Mouse (Mus musculus) kidney, embryonic 15.5 days (tissue): ENCODE measurements around the gene Zbed4. TPM values are rescaled to one million over a fixed set of nuclear protein-coding genes. Genes with fewer than 3 reads are reported as not detected.
"Not testable (repeated sequence)": the region's sequence is repeated elsewhere in the genome, so short reads cannot be mapped to it uniquely, and the experiment has no call there.

Experiments
- ATAC-seq: fragments of 200-750 bp; cut with Nextera tagmentation; replicated peaks from 2 replicates; pipeline ENCODE4 v1.8.0; 2017; ENCODE audit warnings: moderate TSS enrichment; ENCODE audit not compliant: low FRiP score
- H3K27ac ChIP-seq: fragments of 300-500 bp; sonication (generic); 2 replicates; pipeline ENCODE4 v1.5.1; 2015; ENCODE audit warnings: mild to moderate bottlenecking, inconsistent platforms
- H3K27me3 ChIP-seq: fragments of 300-500 bp; sonication (generic); 2 replicates; pipeline ENCODE4 v1.6.1; 2015; ENCODE audit warnings: inconsistent platforms
- H3K36me3 ChIP-seq: fragments of 300-500 bp; sonication (generic); 2 replicates; pipeline ENCODE4 v1.6.1; 2015; ENCODE audit warnings: inconsistent platforms
- H3K4me1 ChIP-seq: fragments of 300-500 bp; sonication (generic); 2 replicates; pipeline ENCODE4 v1.6.1; 2015; ENCODE audit warnings: inconsistent platforms
- H3K4me2 ChIP-seq: fragments of 300-500 bp; sonication (generic); 2 replicates; pipeline ENCODE4 v1.6.1; 2015; ENCODE audit warnings: moderate library complexity, mild to moderate bottlenecking, inconsistent platforms
- H3K4me3 ChIP-seq: fragments of 300-500 bp; sonication (generic); replicated peaks from 2 replicates; pipeline ENCODE4 v1.5.1; 2015; ENCODE audit warnings: mild to moderate bottlenecking, inconsistent platforms
- H3K9ac ChIP-seq: fragments of 300-500 bp; sonication (generic); 2 replicates; pipeline ENCODE4 v1.6.1; 2015; ENCODE audit warnings: mild to moderate bottlenecking, inconsistent platforms
- H3K9me3 ChIP-seq: fragments of 300-500 bp; sonication (generic); replicated peaks from 2 replicates; pipeline ENCODE4 v1.6.1; 2016; ENCODE audit warnings: inconsistent platforms
- WGBS: fragments of 180-500 bp; shearing (Covaris S2); methylation state at CpG from one replicate; pipeline ENCODE4 v1.1.7; 2015; ENCODE audit warnings: mixed read lengths; 5-methylcytosine and 5-hydroxymethylcytosine counted together
- polyA plus RNA-seq: library from polyadenylated mRNA; unstranded; fragments of >200 nt; fragmentation: Nextera tagmentation; extraction: Ambion mirVana; gene quantifications from 2 replicates; pipeline ENCODE4 v1.2.1, GENCODE M21; 2015

Zbed4 gene
- polyA plus RNA-seq, 1 experiment from 2014 or later, result 19.6 TPM

DNA sequence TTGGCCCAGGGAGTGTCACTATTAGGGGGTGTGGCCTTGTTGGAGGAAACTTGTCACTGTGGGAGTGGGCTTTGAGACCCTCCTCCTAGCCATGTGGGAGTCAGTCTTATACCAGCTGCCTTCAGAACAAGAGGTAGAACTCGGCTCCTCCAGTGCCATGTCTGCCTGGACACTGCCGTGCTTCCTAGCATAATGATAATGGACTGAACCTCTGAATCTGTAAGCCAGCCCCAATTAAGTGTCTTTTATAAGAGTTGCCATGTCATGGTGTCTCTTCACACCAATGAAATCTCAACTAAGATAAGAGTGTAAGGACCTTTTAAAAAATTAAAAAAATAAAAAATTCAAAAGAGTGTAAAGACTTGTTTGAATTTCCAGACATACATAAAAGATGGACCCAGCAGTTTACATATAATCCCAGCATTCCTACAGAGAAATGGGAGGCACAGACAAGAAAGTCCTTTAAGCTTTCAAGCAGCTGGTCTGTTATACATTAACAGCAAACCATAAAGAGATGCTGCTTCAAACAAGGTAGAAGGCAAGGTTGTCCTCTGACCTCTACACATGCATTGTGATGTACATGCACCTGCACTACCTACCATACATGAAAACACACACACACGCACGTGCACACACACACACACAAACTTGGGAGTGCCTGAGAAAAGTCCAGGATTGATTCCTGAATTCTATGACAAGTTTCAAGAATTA is 40.8 kb downstream of the Zbed4 start:
- H3K4me2 ChIP-seq, result no peak overlapping the region
- WGBS, result 81% methylated on average over 4 of the region's 4 CpGs
- ATAC-seq, result no peak
- peaks cover 4% of the 10 kb centered on the region; the same call in 1 of the 2 replicates for H3K36me3 ChIP-seq
- H3K4me1 ChIP-seq, result no peaks in the 10 kb centered on the region
- H3K27ac ChIP-seq, result no peak overlapping the region
- no peak overlapping the region for H3K9ac ChIP-seq
- H3K27me3 ChIP-seq, result no peaks in the 10 kb centered on the region
- no peak overlapping the region for H3K4me3 ChIP-seq
- no peaks in the 10 kb centered on the region for H3K9me3 ChIP-seq

DNA sequence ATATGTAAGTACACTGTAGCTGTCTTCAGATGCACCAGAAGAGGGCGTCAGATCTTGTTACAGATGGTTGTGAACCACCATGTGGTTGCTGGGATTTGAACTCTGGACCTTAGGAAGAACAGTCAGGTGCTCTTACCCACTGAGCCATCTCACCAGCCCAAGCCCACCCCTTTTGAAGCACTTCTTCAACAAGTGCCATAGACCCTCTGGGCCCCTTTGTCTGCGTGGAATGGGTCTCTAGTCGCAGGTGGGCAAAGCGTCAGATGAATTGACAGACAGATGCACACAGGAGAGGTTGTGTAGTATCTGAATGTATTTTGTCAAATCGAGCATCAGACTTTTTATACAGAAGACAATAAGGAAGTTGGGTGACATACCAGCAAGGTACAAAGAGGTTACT is 43.3 kb downstream of the Zbed4 start:
- H3K27me3 ChIP-seq, H3K36me3 ChIP-seq, H3K9ac ChIP-seq, ATAC-seq, H3K4me1 ChIP-seq, H3K27ac ChIP-seq, H3K4me3 ChIP-seq, H3K4me2 ChIP-seq, H3K9me3 ChIP-seq: not testable (repeated sequence)
- 88% methylated on average over 5 of the region's 5 CpGs for WGBS

DNA sequence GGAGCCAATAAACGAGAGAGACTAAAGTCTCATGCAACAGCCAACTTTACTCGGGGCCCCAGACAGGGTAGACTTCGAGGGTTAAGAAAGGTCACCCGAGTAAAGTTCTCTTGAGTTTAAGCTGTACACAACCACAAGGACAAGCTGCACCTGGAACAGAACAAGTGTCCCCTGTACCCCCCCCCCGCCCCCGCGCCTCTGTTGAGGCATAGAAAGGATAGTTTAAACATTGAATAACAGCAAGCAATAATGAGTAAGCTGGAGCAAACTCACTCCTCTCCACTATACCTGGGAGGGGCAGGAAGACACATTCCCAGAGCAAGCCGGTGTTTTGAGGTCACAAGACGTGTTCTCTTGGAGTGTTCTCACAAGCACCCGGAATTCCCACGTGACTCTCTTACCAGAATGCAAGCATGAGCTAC is 48.5 kb downstream of the Zbed4 start:
- Histone ChIP-seq H3K9ac (no peak overlapping the region), H3K4me1 (no peaks in the 10 kb centered on the region), H3K9me3 (no peaks in the 10 kb centered on the region), H3K27me3 (no peaks in the 10 kb centered on the region), H3K36me3 (peaks cover 10% of the 10 kb centered on the region), H3K4me3 (no peak overlapping the region), H3K27ac (0 out of 2 replicates have a peak overlapping the region, but pooled peaks have one; percentile 25), H3K4me2 (no peak overlapping the region)
- WGBS, result 79% methylated on average over 11 of the region's 11 CpGs
- ATAC-seq, result peak; percentile 71

DNA sequence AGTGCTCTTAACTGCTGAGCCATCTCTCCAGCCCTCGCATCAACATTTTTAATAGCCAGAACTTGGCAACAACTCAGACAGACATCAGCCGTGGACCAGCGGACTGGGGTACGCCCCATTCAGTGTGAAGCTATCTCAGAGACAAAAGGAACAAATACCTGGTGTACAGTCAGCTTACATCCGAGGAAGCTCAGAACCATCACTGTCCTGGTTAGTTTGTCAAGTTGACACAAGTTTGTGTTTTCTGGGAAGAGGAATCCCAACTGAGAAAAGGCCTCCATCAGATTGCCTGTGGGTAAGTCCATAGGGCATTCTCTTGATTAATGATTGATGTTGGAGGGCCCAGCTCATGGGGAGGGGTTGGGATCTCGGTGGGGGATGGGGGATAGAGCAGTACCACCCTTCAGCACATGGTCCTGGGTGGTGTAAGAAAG is 49.5 kb downstream of the Zbed4 start:
- no peak overlapping the region for H3K4me2 ChIP-seq
- no peak overlapping the region for H3K9ac ChIP-seq
- 76% methylated on average over 6 of the region's 6 CpGs for WGBS

DNA sequence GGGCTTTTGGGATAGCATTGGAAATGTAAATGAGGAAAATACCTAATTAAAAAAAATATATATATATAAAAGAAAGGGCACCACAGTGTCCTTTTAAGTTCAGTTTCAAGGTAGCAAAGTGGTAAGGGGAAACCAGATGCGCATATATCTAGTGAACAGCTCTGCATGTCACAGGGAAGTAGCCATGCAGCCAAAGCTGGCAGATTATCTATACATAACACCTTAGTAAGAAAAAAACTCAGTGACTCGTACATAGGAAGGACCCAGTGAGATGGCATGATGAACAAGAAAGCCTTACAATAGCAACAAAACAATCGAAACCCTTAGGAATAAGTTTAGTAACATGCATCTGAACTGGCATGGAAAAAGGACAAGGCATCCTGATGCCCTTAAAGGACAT is 50.4 kb downstream of the Zbed4 start:
- H3K27ac ChIP-seq, result no peak overlapping the region
- 88% methylated on average over 3 of the region's 3 CpGs for WGBS
- peaks cover 27% of the 10 kb centered on the region for H3K36me3 ChIP-seq
- no peaks in the 10 kb centered on the region for H3K9me3 ChIP-seq
- no peaks in the 10 kb centered on the region for H3K27me3 ChIP-seq
- H3K9ac ChIP-seq, result no peak overlapping the region
- no peak for ATAC-seq
- H3K4me1 ChIP-seq, result no peaks in the 10 kb centered on the region
- no peak overlapping the region for H3K4me3 ChIP-seq
- H3K4me2 ChIP-seq, result no peak overlapping the region

More for the DNA sequence above, 49.5 kb downstream of the Zbed4 start:
- peak; percentile 52; the same call in 1 of the 2 replicates for ATAC-seq
- Histone ChIP-seq H3K36me3 (peaks cover 20% of the 10 kb centered on the region), H3K27me3 (no peaks in the 10 kb centered on the region), H3K4me1 (no peaks in the 10 kb centered on the region), H3K27ac (peak overlapping the region; percentile 25; the same call in 1 of the 2 replicates), H3K4me3 (no peak overlapping the region), H3K9me3 (no peaks in the 10 kb centered on the region)

DNA sequence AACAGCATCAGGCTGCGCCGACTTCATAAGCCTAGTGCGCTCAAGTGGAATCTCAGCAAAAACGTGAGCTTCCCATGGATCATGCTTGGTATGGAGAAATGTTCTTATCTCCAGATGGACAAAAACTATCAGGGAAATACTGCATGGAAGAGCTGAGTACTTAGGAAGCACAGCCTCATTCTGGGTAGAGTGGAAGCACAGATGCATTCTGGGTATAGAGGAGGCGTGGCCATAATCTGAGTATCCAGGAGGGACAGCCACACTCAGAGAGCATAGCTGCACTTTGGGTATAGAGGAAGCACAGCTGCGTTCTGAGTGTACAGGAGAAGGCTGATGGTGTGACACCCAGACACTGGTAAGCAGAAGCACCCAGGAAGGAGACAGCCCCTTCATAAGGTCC is 50.9 kb downstream of the Zbed4 start:
- WGBS, result 93% methylated on average over 6 of the region's 6 CpGs
- H3K27me3 ChIP-seq, result no peaks in the 10 kb centered on the region
- H3K4me1 ChIP-seq, result no peaks in the 10 kb centered on the region
- ATAC-seq, result no peak
- no peak overlapping the region for H3K4me2 ChIP-seq
- no peaks in the 10 kb centered on the region for H3K9me3 ChIP-seq
- no peak overlapping the region for H3K27ac ChIP-seq
- H3K36me3 ChIP-seq, result peaks cover 31% of the 10 kb centered on the region
- no peak overlapping the region for H3K9ac ChIP-seq
- no peak overlapping the region for H3K4me3 ChIP-seq

DNA sequence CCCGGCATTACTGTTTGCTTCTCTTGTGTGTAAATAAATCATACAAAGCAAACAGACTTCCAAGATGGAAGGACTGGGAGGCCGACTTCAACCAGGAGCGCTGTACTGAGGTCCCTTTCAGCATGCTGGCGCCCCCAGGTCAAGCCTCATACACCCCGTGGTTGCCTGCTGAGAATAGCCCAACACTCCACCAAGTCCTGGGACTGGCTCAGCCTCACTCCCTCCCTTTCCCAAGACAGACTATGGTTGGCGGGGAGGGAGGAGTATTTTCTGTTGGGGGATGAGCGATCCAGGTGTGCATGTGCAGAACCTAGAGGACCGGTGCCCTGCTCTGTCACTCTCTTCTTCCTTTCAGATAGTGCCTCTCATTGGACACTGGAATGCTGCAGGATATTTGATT is 56.7 kb downstream of the Zbed4 start:
- no peak overlapping the region for H3K27ac ChIP-seq
- H3K9ac ChIP-seq, result no peak overlapping the region
- no peak overlapping the region for H3K4me3 ChIP-seq
- 87% methylated on average over 8 of the region's 8 CpGs for WGBS
- no peaks in the 10 kb centered on the region for H3K9me3 ChIP-seq
- no peaks in the 10 kb centered on the region for H3K4me1 ChIP-seq
- no peaks in the 10 kb centered on the region for H3K27me3 ChIP-seq
- no peak for ATAC-seq
- peaks cover 71% of the 10 kb centered on the region for H3K36me3 ChIP-seq
- H3K4me2 ChIP-seq, result no peak overlapping the region

DNA sequence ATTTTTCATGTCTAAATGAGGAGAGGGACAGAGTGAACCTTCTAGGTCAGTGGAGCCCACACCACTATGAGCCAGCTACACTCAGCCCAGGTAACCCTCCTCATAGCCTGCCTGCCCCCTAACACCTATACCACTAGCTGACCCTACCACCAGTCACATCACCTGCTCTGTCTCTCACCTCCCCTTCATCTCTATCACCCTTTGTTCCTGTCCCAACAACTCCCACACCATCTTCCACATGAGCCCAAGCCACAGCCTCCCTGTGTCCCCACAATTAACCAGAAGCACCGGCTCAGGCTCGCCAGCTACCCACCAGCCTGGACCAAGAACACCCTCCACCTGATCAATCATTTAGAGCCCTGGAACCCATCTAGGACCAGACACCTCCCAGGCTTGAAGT is 58.9 kb downstream of the Zbed4 start:
- H3K9ac ChIP-seq, result no peak overlapping the region
- no peak overlapping the region for H3K4me3 ChIP-seq
- WGBS, result 92% methylated on average over 2 of the region's 2 CpGs
- H3K27ac ChIP-seq, result no peak overlapping the region
- H3K36me3 ChIP-seq, result peaks cover 74% of the 10 kb centered on the region
- no peak for ATAC-seq
- H3K27me3 ChIP-seq, result no peaks in the 10 kb centered on the region
- no peak overlapping the region for H3K4me2 ChIP-seq
- H3K9me3 ChIP-seq, result no peaks in the 10 kb centered on the region
- no peaks in the 10 kb centered on the region for H3K4me1 ChIP-seq

DNA sequence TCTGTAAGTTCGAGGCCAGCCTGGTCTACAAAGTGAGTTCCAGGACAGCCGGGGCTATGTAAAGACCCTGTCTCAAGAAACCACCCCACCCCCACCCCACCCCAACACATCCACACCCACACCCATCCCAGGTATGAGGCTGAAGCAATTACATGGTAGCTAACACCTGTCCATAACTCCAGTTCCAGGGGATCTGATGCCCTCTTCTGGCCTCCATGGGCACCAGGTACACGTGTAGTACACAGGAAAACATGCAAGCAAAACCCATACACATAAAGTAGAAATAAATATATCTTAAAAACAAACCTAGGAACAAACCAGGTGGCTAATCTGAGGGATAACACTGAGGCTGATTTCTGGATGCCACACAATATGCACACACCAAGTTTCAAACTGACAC is 61.8 kb downstream of the Zbed4 start:
- no peak overlapping the region for H3K9ac ChIP-seq
- H3K27me3 ChIP-seq, result no peaks in the 10 kb centered on the region
- ATAC-seq, result no peak
- WGBS, result 87% methylated on average over 3 of the region's 3 CpGs
- no peak overlapping the region for H3K4me2 ChIP-seq
- no peak overlapping the region for H3K27ac ChIP-seq
- H3K36me3 ChIP-seq, result peaks cover 62% of the 10 kb centered on the region
- H3K4me1 ChIP-seq, result peaks cover 2% of the 10 kb centered on the region
- no peak overlapping the region for H3K4me3 ChIP-seq
- H3K9me3 ChIP-seq, result no peaks in the 10 kb centered on the region

DNA sequence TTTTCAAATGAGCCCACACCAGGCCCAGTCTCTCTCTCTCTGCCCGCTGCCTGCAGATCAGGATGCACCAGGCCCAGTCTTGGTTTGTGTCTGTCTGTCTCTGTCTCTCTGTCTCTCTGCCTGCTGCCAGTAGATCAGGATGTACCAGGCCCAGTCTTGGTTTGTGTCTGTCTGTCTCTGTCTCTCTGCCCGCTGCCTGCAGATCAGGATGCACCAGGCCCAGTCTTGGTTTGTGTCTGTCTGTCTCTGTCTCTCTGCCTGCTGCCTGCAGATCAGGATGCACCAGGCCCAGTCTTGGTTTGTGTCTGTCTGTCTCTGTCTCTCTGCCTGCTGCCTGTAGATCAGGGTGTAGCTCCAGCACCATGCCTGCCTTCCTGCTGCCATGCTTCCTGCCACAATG is 62.4 kb downstream of the Zbed4 start:
- 90% methylated on average over 2 of the region's 2 CpGs for WGBS
- not testable (repeated sequence) for H3K9ac ChIP-seq, ATAC-seq, H3K27me3 ChIP-seq, H3K4me3 ChIP-seq, H3K27ac ChIP-seq, H3K4me1 ChIP-seq, H3K4me2 ChIP-seq, H3K9me3 ChIP-seq
- H3K36me3 ChIP-seq, result peaks cover 62% of the 10 kb centered on the region

DNA sequence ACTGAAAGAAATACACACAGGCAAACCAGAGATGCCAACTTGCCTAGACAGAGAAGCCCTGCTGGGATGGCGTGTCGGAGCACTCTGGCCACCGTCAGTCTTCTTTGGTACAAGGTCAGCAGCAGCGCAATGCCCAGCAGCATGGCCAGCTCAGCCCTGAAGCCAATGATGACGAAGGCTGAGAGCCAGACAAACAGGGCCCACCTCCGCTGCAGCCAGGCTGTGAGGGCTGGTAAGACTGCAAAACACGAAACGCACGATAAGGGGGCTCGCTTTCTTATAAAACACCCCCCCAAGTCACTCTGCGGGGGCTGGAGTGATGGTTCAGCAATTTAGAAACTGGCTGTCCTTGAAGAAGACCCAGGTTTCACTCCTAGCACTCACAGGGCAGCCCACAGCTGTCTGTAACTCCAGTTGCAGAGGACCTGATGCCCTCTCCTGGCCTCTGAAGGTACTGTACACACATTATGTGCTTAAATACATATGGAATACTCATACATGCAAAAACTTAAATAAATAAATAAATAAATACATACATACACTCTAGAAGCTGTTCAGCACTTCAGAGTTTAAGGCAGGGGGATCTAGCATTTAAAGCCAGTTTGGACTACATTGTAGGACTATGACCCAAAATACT is 63.1 kb downstream of the Zbed4 start:
- no peak for ATAC-seq

DNA sequence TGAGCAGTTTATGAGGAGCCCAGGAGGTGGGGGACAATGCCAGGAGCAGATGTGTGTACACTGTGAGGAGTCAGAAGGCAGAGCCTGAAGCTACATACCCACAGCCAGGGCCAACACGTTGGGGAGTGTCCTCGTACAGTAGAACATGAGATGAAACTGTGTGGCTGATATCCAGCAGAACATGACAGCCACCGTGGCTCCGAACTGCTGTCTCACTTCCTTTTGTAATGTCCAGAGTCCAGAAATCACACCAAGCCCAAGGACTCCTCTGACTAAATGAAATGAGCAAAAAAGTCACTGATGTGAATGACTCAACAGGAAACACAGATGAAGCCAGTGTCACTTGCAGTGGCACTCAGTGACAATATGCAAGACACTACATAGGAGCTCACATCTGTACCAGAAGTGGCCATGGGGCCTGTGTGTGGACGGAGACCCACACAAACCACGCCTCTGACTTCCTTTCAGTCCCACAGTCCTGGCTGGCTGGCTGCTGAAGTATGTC is 63.8 kb downstream of the Zbed4 start:
- WGBS, result 90% methylated on average over 6 of the region's 6 CpGs
- Histone ChIP-seq H3K9ac (no peak overlapping the region), H3K4me3 (no peak overlapping the region), H3K36me3 (peaks cover 51% of the 10 kb centered on the region), H3K27me3 (no peaks in the 10 kb centered on the region), H3K9me3 (no peaks in the 10 kb centered on the region), H3K4me2 (no peak overlapping the region), H3K4me1 (peaks cover 9% of the 10 kb centered on the region), H3K27ac (no peak overlapping the region)
- no peak for ATAC-seq

More for the DNA sequence above, 63.1 kb downstream of the Zbed4 start:
- Histone ChIP-seq H3K36me3 (peaks cover 58% of the 10 kb centered on the region), H3K4me1 (peaks cover 6% of the 10 kb centered on the region), H3K4me2 (no peak overlapping the region), H3K27ac (no peak overlapping the region), H3K9me3 (no peaks in the 10 kb centered on the region), H3K9ac (no peak overlapping the region), H3K27me3 (no peaks in the 10 kb centered on the region), H3K4me3 (no peak overlapping the region)
- WGBS, result 96% methylated on average over 11 of the region's 11 CpGs
